Mouse (Mus musculus) brain, adult 2 months (tissue): ENCODE results near the gene Slc38a10.

ENCODE experiments used
- DNase-seq: peaks from one replicate; pipeline ENCODE4 v3.0.0; 2011; ENCODE audit warnings: low read depth, low spot score

Slc38a10 gene

DNA sequence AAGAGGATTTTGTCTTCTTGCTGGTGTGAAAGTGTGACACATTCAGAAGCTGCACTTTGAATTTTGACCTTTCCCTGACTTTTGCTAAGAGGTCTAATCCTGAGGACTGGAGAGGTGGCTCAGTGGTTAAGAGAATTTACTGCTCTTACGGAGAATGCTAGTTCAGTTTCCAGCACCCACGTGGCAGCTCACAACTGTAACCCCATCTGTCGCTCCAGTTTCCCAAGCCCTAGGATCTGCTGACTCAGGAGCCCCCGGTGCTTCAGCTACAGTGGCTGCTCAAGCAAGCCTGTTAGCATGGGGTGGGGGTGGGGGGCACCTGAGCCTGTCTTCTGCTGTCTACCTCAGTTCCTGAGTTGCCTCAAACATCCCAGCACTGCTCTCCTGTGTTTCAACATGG, 28.2 kb upstream of the Slc38a10 start:
- peak; percentile 73 for DNase-seq

DNA sequence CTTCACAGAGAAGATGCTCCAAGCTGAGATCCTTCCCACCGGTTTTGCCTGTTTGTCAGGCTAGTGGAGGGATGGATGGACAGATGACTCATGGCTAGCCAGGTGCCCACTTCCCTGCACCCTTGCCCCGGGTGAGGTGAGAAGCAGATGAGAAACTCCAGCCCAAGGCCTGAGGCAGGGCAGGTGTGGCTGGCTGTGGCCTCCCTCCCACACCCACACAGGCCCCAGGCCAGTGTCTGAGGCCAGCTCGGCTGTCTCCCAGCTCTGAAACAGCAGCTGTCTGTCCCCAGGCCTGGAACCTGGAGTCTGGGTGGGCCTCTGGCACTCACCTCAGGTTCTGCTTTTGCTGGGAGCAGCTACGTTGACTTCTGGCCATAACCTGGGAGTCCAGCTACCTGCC, 24.8 kb upstream of the Slc38a10 start:
- DNase-seq, result no peak

DNA sequence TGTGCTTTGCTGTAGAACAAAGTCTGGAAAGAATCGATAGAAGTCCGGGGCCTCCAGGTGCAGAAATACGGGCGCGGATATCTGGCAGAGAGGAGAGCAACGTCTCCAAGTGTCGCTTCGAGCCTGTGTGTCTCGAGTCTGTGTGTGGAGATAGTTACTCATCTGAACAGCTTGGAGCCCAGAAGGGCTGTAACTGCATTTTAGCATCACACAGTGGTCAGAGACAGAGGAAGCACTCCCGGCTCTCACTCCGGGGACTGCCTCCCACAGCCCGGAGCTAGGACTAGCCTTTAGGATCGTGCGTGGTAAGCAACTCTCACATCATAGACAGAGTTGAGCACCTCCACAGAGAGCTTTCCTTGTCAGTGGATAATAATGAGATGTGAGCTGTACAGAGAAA, 22.1 kb upstream of the Slc38a10 start:
- peak; percentile 58 for DNase-seq

DNA sequence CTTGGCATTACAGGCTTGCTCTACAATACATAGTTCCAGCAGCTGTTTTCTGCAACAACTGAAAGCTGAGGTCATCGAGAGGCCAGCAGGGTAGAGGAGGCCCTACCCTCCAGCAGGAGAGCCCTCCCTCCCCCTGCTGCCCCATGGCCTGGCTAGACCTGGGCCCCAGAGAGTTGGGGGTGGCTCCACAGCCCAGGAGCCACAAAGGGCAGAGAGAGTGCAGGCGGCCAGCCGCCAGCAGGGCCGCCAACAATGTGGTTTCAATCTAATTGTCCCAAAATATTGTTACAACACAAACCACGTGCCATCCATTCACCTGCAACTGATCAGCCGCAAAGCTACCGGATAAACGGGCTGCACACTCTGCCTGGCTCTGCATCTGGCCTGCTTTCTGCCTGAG, 20.0 kb upstream of the Slc38a10 start:
- DNase-seq, result no peak

DNA sequence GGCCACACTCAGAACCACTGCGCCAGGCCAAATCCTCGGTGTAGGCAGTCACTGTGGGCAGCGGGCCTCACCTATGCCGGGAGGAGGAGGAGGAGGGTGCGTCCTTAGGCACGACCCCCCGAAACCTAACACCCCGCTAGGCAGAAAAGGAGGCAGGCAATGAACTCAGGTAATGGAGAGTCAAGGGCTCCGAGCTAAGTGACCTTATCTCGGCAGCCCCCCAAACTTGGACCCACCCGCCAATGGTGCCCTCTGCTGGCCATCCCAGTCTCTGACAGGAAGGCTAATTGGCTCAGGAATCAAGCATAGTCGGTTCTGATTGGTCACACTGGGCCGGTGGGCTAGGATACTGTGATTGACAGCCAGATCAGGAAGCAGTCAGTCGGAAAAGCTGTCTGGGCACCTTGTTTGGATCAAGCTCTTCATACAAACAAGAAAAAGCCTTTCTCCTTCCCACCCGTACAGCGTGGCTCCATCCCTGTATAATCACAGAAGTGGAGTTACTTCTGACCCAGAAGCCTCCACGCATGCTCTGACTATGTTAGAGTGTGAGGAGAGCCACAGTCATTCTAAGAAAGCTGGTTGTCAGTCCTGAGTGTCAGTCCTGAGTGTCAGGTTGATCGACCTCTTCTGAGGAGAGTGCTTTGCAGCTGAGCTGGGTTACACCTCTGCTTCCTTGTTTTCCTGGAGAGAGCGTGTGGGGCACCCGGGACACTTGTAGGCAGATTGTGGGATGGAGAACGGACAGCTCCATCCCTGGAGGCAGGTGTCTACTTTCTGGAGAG, 18.3 kb upstream of the Slc38a10 start:
- DNase-seq, result peak; percentile 85

DNA sequence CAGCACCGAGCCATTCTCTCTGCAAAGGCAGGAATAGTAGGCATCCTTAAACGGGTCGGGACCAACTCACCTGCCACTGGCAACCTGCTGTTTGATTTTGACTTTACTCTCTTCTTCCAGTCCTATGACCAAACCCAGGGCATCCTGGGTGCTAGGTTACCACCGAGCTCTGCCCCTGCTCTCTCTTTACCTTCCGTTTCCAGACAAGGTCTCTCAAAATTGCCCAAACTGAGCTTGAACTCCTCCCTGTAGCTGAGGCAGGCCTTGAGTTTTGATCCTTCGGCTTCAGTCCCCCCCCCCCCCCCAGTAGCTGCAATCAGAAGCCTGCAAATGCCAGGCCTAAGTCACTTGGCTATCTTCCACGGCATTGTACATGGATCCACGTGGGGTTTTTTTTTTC, 17.4 kb upstream of the Slc38a10 start:
- DNase-seq, result no peak

DNA sequence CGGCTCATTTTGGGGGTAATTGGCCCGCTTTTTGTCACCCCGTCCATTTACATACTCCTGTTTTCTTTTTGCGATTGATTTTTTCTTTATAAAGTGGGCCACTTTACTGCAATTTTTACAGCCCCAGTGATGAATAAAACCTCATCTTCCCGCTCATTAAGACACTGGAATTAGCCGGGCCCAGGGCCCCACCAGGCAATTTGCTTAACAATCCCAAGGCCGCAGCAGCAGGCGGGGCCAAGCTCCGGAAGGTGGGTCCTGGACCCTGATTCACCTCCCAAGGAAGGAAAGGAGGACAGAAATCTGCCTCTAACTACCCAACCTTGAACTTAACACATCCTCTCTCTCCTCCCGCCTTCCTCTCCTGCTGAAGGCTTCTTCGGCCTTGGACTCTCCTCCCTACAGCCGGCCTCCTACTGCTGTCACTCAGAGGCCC, 16.8 kb upstream of the Slc38a10 start:
- DNase-seq, result no peak

DNA sequence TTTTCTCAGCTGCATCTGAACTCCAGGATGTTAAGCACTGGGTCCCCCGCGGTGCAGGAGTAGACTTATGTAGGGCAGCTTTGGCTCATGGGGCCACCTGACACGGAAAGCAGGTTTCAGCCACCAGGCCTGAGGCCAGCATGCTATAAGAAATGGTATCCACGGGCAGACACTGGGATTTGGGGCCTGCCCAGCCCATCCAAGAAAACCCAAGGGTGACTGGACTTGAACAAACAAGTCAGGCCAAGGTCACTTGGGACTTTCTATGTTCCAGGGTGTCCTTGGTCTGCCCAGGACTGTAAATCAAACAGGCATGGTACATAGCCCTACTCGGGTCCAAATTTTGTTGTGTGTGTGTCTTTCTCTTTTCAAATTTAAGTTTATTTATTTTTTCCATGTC, 15.9 kb upstream of the Slc38a10 start:
- no peak for DNase-seq

DNA sequence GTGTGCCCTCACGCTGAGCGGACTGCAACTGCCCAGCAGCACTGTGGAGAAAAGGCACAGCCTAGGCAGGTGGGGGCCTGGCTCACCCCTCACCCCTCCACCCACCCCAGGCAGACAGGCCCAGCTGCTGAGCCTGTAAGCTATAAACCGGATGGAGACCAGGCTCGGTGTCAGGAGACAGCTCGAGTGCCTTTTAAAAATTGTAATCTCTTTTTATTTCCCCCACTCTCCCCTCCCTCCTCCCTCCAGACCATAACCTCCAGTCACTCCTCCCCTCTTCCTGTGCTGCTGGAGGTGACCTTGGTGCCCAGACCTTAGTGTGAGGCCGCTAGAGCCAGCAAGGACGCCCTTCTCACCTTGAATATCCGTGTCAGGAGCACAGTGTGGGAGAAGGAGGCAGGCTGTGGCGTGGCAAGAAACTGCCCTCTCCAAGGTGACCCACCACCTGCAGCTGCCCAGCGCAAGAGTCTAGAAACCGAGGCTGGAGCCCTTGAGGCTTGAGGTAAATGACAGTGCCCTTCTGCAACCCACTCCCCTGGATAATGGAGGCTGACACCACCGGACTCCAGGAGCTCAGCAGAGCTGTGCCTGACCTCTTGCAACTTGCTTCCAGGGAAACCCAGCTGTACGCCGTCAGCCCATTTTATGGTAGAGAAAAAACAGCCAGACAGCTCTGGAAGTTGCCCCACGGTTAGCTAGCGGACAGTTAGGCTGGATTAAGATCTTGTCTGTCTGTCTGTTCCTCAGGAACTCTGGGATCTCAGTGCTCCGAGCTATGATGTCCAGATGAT, 13.5 kb upstream of the Slc38a10 start:
- DNase-seq, result no peak

DNA sequence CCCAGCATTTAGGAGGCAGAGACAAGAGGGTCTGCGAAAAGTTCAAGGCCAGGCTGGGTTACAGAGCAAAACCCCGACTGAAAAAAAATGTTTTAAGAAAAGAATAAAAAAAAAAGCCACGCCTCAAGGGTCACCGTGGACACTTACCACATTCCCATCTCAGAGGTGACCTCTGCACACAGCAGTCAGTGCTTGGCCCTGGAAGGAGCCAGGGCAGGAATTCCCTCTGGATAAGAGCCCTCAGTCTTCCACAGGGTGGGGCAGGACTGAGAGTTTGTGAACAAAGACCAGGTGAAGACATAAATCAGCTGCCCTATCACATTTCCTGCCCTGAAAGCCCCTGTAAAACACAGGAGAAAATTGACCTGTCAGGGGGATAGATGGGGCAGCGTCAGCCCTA, 12.9 kb upstream of the Slc38a10 start:
- DNase-seq, result no peak

DNA sequence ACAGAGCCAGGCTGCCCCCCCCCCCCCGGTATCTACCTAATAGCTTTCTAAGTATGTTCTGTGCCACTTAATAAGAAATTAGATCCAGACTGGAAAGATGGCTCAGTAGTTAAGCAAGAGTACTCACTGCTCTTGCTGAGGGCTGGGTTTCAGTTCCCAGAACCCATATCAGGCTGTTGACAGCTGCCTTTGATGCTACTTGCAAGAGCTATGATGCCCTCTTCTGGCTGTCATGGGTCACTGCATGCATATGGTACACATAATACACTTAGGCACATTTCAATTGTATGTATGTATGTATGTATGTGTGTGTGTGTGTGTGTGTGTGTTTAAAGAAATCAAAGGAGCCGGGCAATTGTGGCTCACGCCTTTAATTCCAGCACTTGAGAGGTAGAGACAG, 12.1 kb upstream of the Slc38a10 start:
- DNase-seq, result no peak

DNA sequence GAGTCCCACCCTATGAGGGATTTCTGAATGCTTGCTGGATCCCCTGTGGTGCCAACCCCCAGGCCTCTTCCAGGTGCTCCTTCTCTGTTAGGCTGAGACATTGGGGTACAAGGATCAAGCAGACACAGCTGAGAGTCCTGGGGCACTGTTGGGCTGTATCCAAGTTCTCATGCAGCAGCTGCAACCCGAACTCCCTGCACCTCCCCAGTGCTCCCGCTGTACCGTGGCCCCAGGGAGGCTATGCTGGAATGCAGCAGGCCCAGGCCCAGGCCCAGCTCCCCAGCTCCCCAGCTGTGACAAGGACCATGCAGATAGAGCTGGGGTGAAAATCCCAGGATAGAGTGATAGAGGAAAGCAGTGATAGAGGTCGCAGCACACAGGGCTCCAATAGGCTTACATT, 10.1 kb upstream of the Slc38a10 start:
- DNase-seq, result no peak

DNA sequence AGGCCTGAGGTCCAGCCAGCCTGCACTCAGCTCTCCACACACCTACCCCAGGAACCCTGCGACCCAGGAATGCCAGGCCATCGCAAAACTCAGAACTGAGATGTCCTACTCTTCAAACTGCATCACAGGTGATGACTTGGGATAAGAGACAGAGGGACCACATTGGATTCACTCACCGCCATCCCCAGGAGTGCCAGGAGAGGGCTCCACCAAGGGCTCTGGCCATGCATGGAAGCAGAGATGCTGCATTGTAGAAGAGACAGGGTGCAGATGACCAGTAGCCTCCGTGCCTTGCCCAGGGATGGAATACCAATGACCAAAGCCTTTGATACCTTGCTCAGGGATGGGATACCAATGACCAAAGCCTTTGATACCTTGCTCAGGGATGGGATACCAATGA, 9.3 kb upstream of the Slc38a10 start:
- peak; percentile 61 for DNase-seq

DNA sequence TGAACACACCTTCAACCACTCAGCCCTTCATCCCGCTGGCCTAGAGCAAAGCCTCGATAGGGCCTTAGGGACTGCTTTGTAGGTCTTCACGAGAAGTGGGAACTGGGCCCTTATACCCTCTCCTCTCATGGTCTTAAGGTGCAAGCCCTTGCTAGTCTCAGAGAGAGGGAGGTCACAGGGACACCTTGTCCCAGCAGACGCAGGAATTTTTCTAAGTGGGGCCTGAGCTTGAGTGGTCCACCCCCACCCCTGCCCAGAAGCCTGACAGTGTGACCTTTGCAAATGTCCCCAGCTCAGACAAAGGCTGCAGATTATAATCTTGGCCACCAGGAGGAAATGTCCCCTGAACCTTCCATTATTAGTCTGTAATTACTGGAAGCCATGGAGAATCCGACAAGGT, 8.5 kb upstream of the Slc38a10 start:
- DNase-seq, result no peak

DNA sequence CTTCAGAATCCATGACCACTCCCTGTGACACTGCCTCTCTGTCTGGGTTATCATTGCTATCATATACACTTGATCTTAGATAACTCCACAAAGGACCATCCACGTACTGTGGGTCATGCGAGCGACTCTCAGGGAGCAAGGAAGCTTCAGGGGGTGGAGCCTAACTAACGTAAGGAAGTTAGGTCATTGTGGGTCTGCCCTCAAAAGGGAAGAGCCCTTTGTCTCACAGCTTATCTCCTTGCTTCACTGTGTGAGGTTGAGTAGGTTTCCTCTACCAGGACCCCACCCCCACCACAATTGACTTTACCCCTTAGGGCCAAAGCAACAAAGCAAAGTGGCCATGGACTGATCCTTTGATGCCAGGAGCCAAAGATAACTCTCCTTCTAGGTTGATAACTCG, 7.7 kb upstream of the Slc38a10 start:
- no peak for DNase-seq

DNA sequence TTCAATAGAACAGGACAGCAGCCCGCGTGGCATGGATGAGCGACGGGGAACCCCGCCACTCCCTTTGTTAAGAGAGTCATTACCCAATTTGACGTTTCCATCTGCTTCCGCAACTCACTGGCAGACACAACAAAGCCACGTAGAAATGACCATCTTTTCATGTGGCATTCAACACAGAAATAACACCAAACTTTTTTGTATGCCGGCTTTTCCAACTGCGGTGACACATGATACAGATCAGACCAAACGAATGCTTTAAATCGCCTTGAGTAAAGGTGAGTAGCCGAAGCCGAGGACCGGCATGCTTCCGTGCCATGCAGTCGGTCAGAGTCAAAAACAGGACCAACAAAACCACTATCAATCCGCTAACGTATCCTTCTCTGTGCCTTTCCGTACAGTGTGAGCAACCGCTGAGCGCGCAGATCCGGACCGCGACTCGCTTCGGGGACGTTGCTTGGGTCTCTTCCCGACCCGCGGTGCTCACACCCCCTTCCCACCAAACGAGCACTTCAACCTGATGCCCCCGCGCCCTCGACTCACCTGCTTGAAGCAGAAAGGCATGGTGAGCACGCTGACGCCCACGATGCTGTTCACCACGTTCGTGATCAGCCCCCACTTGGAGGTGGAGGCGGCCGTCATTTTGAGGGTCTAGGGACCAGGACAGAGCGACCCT, 570 bp downstream of the Slc38a10 start:
- DNase-seq, result peak; percentile 23

DNA sequence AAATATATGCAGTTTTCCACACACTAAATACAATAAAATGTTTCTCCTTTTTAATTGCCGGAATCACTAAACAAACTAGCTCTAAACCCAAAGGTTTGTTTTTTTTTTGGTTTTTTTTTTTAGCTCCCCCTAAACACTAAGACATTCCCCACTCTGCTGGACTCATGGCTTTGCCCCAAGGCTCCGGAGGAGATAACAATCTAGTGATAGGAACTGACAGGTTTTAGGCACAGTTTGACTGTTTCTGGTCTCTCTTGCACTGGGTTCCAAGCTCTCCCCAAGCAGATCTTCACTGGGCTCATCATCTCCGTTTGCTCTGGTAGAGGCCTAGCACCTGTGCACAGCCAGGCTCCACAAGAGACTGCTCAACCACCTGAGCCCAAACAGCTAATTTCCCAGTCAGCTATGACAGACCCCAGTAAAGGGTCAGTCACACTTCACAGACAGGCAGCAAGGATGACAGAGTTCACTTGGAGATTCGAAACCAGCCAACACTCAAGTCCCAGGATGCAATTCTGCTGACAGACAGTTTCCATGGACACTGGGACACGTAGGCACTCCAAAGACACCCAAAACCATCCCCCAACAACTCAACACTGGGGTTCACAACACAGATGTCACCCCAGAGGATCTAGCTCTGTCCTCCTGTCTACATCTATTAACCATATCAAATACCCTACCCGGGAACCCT, 1.5 kb downstream of the Slc38a10 start:
- no peak for DNase-seq

DNA sequence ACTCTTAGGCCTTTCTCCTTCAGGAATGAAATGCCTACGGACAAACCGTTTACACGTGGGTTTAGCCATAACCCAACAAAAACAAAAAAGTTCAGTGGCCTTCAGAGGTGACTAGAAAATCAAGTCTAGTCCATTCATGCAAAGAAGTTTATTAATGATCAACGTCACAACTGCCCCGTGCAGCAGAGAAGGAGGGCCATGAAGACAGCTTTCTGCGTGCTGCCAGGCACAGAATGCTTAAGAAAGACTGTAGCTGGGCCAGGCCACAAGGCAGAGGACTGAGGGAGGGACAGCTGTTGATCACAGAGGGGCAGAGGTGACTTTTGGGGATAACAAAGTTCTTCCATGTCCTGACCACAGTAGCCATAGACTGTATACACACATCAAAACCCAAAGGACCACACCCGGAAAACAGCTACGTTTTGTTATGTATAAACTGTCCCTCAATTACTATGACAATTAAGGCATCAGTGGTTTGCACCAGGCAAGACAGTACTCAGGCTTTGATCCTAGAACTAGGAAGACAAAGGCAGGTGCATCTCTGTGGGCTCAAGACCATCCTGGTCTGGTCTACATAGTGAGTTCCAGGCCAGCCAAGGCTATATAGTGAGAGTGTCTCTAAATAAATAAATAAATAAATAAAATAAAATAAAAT, 2.8 kb downstream of the Slc38a10 start:
- DNase-seq, result no peak

DNA sequence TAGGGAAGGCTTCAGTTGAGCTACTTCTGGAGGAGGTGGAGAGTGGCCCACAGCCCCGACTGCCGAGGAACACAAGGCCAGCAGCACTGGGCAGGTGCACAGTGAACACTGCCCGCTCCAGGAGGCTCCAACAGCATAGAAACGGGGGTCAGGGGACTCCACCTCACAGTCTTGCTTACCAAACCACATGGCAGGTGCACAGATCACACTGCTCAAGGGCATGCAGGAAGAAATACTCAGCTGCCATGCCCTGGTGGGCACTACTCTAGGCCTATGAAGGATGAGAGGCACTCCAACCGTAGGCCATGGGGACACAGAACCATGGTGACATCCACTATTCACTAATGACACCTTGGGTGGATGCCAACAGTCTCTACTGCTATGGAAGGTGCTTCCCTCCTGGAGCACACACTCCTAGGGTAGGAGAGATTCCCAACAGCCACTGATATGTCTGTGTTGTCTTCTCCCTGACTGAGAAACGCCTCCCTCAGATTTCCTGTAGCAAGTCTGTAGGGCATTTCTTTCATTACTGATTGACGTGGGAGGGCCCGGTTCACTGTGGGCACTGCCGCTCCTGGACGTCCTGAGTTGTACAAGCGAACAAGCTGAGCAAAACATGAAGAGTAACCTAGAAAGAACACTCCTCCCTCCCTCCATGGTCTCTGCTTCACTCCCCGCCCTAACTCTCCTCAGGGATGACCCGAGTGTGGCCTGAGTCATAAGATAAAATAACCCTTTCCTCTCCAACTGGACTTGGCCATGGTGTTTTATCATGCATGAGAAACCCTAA, 7.2 kb downstream of the Slc38a10 start:
- DNase-seq, result no peak

DNA sequence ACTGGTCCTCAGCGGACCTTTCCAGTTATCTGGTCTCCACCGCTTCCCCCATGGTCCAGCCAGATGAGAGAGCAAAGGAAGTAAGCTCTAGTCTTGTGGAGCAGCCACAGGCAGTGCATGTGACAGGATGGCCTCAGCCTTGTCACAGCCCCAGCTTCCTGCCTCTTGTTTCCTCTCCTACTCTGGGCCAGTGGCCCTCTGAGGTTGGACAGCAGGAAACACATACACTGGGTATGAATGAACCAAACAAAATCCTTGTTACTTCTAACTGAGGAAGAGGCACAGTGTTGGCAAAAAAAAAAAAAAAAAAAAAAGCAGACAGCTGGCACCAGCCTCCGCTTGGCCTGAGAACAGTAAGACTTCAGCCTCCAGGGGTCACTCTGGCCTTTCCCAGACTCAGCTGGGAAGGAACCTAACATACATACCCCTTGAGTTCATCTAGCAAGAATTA, 8.5 kb downstream of the Slc38a10 start:
- DNase-seq, result peak; percentile 71

DNA sequence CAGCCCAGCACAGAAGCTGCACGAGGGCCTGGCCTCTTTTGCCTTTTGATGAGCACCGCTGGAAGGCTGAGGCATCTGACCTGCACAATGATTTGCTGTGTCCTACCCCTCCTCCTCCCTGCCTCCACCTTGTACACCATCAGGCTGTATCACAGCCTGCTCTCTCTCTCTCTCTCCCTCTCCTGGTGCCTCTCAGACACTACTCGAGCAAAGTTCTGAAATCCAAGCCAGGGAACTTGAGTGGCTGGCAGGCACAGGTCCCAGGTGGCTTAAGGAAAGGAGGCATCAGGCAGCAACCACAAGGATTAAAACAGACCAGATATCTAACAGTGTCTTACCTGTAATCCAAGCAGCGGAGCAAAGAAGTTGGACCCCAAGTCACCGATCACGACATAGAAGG, 10.9 kb downstream of the Slc38a10 start:
- DNase-seq, result no peak
